Mouse (Mus musculus) thymus, postnatal 0 days (tissue): ENCODE measurements at regions not wholly inside any gene's neighbourhood (a gene's known extent, or its start where the extent isn't known, plus 50 kb on each side); places are given as distances from the start of the nearest gene placed in this dataset.

Source experiments
- DNase-seq: peaks from one replicate; pipeline ENCODE4 v3.0.0-alpha.2; 2015; ENCODE audit warnings: low spot score

DNA sequence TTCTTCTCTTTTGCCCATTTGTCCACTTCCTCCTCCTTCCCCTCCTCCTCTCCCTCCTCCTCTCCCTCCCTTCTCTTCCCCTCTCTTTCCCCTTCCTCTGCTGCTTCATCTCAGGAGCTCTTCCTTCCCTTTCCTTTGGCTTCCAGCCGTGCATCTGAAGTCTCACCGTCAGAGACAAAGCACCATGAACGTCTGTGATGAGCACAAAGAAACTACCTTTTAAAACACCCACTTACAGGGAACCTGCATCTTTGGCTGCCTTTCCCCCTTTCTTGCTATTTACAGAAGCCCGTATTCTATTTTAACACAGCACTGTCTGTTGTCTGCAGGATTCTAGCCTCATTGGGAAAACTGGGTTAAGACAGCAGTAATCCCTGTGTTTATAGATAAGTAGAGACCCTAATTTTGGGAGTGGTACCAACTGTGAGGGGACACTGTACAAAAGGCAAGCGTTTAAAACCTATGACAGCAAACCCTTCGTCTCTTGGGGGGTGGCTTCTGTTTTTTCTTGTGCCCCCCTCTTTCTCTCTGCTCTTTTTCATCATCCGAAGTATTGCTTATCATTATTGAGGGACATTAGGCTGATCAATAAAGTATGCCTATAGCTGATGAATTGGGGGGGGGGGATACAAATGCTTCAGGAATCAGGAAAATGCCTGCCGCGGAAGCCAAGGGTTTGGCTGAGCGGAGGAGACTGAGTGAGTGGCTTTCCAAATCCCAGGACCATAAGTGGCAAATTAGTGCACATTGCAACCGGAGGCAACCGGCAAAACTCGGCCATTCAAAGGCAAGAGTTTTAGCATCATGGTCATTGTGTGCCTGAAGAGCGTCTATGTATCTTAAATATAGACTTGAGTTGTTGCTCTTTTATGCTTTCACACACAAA lies 417.0 kb upstream of the Ubash3b start:
- no peak for DNase-seq

- no peak for DNase-seq
Observed at GRCm38 (mm10) chr9:41577760-41578159, 416.3 kb upstream of the Ubash3b start.

DNA sequence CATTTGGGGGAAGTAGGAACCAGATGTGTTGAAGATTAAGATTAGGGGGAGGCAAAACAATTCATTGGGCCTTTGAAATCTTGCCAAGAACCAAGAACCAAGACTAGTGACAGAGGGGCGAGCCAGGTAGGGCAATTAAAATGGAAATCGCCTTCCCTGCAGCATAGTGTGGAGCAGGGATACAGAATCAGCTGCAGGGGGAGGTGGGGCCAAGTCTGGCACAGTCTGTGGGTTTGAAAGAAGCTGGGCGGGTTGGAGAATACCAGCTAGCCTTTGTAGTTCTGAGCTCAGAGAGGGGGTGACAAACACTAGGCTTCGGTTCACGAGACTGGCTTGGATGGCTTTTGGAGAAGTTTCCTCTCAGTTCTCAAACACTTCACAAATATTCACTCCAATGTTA lies 414.3 kb upstream of the Ubash3b start:
- DNase-seq = no peak

DNA sequence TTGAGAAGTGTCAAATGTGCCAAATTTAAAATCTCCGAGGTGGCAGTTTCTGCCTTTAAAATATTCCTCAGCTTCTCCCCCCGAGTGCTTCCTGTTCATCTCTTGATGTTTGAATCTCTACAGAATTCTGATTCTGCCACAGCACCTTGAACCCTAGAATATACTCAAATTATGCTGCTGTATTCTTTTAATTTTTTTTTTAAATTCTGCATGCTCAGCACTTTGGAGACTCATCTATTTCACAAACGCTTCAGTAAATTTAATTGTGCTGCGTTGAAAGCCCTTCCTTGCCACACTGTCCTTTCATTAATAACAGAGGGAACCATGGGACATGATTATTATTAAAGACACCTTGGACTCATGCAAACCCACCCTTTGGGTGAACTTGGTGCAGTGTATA lies 408.8 kb upstream of the Ubash3b start:
- no peak for DNase-seq

- DNase-seq = no peak
Observed at GRCm38 (mm10) chr9:41566496-41566895, 405.0 kb upstream of the Ubash3b start.

GRCm38 (mm10) chr9:41565784-41566183 lies 404.3 kb upstream of the Ubash3b start:
- DNase-seq = no peak

DNA sequence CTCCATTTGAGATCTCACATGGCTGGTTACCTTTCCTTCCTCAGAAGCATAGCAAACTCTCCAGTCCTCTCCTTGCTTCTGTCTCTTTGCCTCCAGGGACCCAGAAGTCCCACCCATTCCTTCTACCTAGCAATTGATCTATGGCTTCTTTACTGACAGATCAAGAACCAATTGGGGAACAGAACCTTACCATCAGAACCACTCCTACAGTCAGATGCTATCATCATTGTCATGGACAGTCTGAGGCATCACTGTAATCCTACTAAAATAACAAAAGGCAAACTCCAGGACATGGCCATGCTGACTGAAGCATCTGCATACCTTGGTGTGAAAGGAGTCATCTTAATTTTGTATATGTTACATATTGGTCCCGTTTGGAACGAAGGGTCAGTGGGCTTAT lies 401.9 kb upstream of the Ubash3b start:
- DNase-seq = no peak

DNA sequence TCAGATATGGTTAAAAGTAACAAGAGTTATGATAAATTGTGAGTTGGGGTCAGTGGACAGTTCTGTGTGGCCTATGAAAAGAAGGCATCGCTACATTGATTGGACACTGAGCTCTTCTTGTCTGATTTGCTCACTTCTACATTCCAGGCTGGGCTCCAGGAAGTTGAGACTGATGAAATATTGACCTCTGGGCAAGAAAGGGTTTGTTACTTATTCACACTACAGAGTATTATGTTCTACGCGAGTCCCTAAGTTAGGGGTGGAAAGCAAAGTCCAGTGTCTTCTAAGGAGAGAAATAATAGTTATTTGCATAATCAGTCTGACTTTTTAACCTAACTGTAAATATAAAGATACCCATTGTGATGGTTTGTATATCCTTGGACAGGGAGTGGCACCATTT lies 397.0 kb upstream of the Ubash3b start:
- DNase-seq = no peak

GRCm38 (mm10) chr9:41556888-41557287 lies 395.4 kb upstream of the Ubash3b start:
- no peak for DNase-seq

- DNase-seq = no peak
Observed at GRCm38 (mm10) chr9:41545776-41546175, 384.3 kb upstream of the Ubash3b start.

- no peak for DNase-seq
Observed at GRCm38 (mm10) chr9:41542511-41542910, 381.0 kb upstream of the Ubash3b start.

GRCm38 (mm10) chr9:41541327-41541726 lies 379.8 kb upstream of the Ubash3b start:
- no peak for DNase-seq

- no peak for DNase-seq
Observed at GRCm38 (mm10) chr9:41532786-41533185, 371.3 kb upstream of the Ubash3b start.

DNA sequence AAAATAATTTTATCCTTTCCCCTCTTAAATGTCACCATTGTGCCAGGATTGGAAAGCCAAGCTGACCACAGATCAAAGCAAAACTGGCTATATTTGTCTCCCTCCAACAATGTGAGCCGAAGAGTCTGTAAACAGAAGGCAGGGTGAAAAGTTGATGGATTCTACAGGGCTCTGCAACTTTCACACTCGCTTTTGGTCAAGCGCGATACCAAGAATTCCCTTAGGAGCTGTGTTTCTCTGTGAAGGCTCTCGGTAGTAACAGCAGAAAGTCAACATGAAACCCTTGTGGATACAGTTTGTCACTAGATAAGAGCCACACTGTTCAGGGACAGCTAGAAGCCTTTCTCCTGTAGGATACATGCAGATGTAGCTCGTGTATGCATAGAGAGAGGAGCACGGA lies 370.8 kb upstream of the Ubash3b start:
- DNase-seq = no peak

DNA sequence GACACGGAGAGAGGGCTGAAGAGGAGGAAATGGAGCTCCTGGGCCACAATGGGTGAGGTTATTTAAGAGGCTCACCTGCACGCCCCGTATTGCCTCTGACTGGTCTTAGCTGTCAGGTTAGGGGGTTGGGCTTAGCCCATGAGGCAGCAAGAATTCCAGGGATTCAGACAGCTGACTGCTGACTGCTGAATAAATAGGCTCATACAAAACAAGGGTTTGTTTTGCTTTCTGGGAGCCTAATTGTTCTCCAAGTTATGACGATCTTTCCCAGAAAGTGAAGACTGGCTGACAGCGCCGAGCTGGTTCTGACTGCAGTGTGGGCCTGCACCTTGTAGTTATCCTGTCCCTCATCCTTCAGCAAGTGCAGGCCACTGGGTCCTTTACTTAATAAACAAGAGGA lies 370.1 kb upstream of the Ubash3b start:
- DNase-seq = no peak

GRCm38 (mm10) chr9:41526126-41526525 lies 364.6 kb upstream of the Ubash3b start:
- no peak for DNase-seq

GRCm38 (mm10) chr9:41525534-41525933 lies 364.0 kb upstream of the Ubash3b start:
- DNase-seq = no peak

GRCm38 (mm10) chr9:41524591-41524990 lies 363.1 kb upstream of the Ubash3b start:
- no peak for DNase-seq

DNA sequence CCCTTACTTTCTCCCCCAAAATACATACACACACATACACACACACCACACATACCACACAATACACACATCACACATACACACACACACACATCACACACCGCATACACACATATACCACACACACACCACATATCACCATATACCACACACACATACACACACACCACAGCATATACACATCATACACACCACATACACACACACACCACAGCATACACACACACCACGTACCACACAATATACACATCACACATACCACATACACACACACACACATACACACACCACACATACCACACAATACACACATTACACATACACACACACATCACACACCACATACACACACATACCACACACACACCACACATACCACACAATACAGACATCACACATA lies 362.5 kb upstream of the Ubash3b start:
- no peak for DNase-seq

GRCm38 (mm10) chr9:41522302-41522701 lies 360.8 kb upstream of the Ubash3b start:
- no peak for DNase-seq

GRCm38 (mm10) chr9:41517787-41518186 lies 356.3 kb upstream of the Ubash3b start:
- DNase-seq = no peak

GRCm38 (mm10) chr9:41517053-41517696 lies 355.7 kb upstream of the Ubash3b start:
- no peak for DNase-seq

DNA sequence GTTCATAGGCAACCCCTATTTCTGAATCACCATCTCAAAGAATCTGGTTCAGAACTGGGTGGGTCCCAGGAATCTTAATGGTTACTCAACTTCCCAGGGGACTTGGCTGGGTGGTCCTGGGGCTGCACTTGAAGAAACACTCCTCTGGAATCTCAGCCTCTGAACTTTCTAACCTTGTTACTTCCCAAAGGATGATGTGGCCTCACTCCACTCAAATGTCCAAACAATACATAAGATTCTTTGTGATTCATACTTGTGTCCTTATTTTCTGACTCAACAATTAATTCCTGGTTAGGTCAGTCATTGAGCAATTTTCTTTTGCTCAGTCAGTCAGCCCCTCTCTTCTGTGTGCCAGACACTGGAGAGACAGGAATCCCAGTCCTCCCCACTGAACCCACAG lies 353.7 kb upstream of the Ubash3b start:
- DNase-seq = no peak
